Mouse (Mus musculus) heart, postnatal 0 days (tissue): ENCODE results near the gene Mark3.

ENCODE experiments used
- CTCF ChIP-seq: IDR thresholded peaks from 2 replicates; pipeline ENCODE4 v1.5.1; 2016; ENCODE audit warnings: antibody characterized with exemption, control low read depth, low read depth
- EP300 ChIP-seq: IDR thresholded peaks from 2 replicates; pipeline ENCODE4 v1.6.1; 2016; ENCODE audit warnings: antibody characterized with exemption, low read depth

DNA sequence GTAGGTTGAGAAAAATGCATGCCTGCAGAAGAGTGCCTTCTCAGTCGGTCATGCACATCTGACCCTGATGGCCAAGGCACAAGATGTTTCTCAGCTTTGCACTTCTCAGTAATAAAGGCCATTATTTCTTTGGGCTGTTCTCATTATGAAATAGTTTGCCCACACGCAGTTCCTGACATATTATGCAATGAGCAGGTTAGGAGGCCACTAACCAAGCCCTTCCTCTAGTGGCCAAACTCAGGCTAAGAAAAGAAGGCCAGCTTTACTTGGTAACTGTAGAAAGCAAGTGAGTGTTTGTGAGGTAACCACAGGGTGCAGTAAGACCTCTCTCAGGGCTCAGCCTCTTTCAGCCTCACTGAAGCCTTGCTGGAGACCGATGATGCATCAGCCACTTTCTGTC lies 49.4 kb upstream of the Mark3 start:
- TF ChIP-seq CTCF: no peak
- no peak for TF ChIP-seq EP300
